Mouse (Mus musculus): ENCODE measurements around the gene Fzr1. TPM values are rescaled to one million over a fixed set of nuclear protein-coding genes. Genes with fewer than 3 reads are reported as not detected.

Fzr1 gene
- total and polyA plus RNA-seq, 3 experiments, result 33.1 to 75.4 (median 44.5) TPM

- TF ChIP-seq ETS1 (conservative IDR thresholded peaks at IDR 0.05; ENCODE audit: low read depth, low read length), result no peak
- peak; percentile 20; the same call in 1 of the 2 replicates for TF ChIP-seq IRF4 (IDR thresholded peaks at IDR 0.05; ENCODE audit: low read depth, low read length)
- TF ChIP-seq USF2 (conservative IDR thresholded peaks at IDR 0.05; ENCODE audit: low read depth, low read length), result no peak
- TF ChIP-seq ZKSCAN1 (IDR thresholded peaks at IDR 0.05; ENCODE audit: borderline replicate concordance, low read depth, low read length), result no peak
- TF ChIP-seq POLR2A (IDR thresholded peaks at IDR 0.05; ENCODE audit: low read depth, low read length), result peak; percentile 89
- no peak for TF ChIP-seq JUN (IDR thresholded peaks at IDR 0.05; ENCODE audit: insufficient read depth, low read depth, low read length)
- TF ChIP-seq MAFK (IDR thresholded peaks at IDR 0.05; ENCODE audit: insufficient replicate concordance, low read length), result no peak
- TF ChIP-seq ZNF384 (IDR thresholded peaks at IDR 0.05; ENCODE audit: low read depth, low read length), result no peak
- TF ChIP-seq ZMIZ1 (IDR thresholded peaks at IDR 0.05; ENCODE audit: low read depth, low read length), result peak; percentile 78; the same call in 1 of the 2 replicates
- TF ChIP-seq SMC3 (IDR thresholded peaks at IDR 0.05; ENCODE audit: low read depth, low read length), result no peak; the same call in 1 of the 2 replicates
Measured at GRCm38 (mm10) chr10:81320550-81321347, 57.6 kb downstream of the Fzr1 start, which contains the start of gene Cactin (continued).

- Histone ChIP-seq H3K4me1 (ENCODE audit: control insufficient read depth in 1 of 2, insufficient read depth in 2 of 2) (peaks cover 12 to 37% of the 10 kb centered on the region in 2 experiments; a peak in 3 of 4 replicates), H3K27me3 (replicated peaks) (no peaks in the 10 kb centered on the region), H3K9ac (ENCODE audit: insufficient read depth, low read depth) (peak overlapping the region; percentile 80), H3K4me3 (replicated peaks in 1 of 3; ENCODE audit: low read depth in 2 of 3, low read length in 2 of 3, poor library complexity in 1 of 3) (peak overlapping the region; percentile 49 to 65 (median 64)), H3K36me3 (replicated peaks in 1 of 2; ENCODE audit: control insufficient read depth in 1 of 2, insufficient read depth in 1 of 2, low read length in 1 of 2) (peaks cover 61 to 74% of the 10 kb centered on the region in 2 experiments), H3K27ac (ENCODE audit: insufficient read depth, low read depth) (peak overlapping the region; percentile 59), H3K79me2 (replicated peaks; ENCODE audit: control insufficient read depth, extremely low read depth, insufficient read depth, poor library complexity, severe bottlenecking) (peaks cover 15% of the 10 kb centered on the region), H3K9me3 (replicated peaks; ENCODE audit: low read length) (no peaks in the 10 kb centered on the region), H3K4me2 (ENCODE audit: insufficient read depth, low read depth, poor library complexity, severe bottlenecking) (peak overlapping the region; percentile 70)
- peak; percentile 100 for DNase-seq (ENCODE audit: extremely low read depth)
- in situ Hi-C loops (cut with MboI; ENCODE audit: low pct_ligation_motif_present, low pct_unique_long_range_greater_than_20kb, low sequenced_read_pairs), result no loop called here
- dilution Hi-C loops (cut with MboI; ENCODE audit: extremely low pct_ligation_motif_present, extremely low pct_unique_long_range_greater_than_20kb, low sequenced_read_pairs), result no loop called here
- TF ChIP-seq MEF2A (IDR thresholded peaks at IDR 0.05; ENCODE audit: borderline replicate concordance, low read depth, low read length), result no peak
- TF ChIP-seq MAZ (IDR thresholded peaks at IDR 0.05; ENCODE audit: low read depth, low read length), result no peak; the same call in 1 of the 2 replicates
- no peak for TF ChIP-seq EP300 (IDR thresholded peaks at IDR 0.05; ENCODE audit: low read length)
- no peak for TF ChIP-seq UBTF (IDR thresholded peaks at IDR 0.05; ENCODE audit: low read depth, low read length)
- TF ChIP-seq ZC3H11A (IDR thresholded peaks at IDR 0.05; ENCODE audit: low read depth, low read length), result no peak
- TF ChIP-seq MAX (IDR thresholded peaks at IDR 0.05; ENCODE audit: low read length), result peak; percentile 71; the same call in 1 of the 2 replicates
- no peak for TF ChIP-seq ZNF384 (IDR thresholded peaks at IDR 0.05; ENCODE audit: low read depth, low read length)
- peak; percentile 38; the same call in 1 of the 2 replicates for TF ChIP-seq NELFE (IDR thresholded peaks at IDR 0.05; ENCODE audit: low read depth, low read length)
- no peak for TF ChIP-seq JUND (conservative IDR thresholded peaks at IDR 0.05; ENCODE audit: low read depth, low read length)
- TF ChIP-seq MAFK (IDR thresholded peaks at IDR 0.05; ENCODE audit: insufficient replicate concordance, low read length), result no peak
- no peak for TF ChIP-seq CTCF (conservative IDR thresholded peaks at IDR 0.05 in 1 of 2, IDR thresholded peaks at IDR 0.05 in 1 of 2; ENCODE audit: low read depth in 2 of 2, low read length in 2 of 2)
- TF ChIP-seq POLR2AphosphoS2 (IDR thresholded peaks at IDR 0.05; ENCODE audit: low read depth, low read length), result peak; percentile 12; the same call in 1 of the 2 replicates
- no peak for TF ChIP-seq USF2 (conservative IDR thresholded peaks at IDR 0.05; ENCODE audit: low read depth, low read length)
- 0 out of 2 replicates have a peak, but pooled peaks have one; percentile 68 for TF ChIP-seq SIN3A (IDR thresholded peaks at IDR 0.05; ENCODE audit: low read length)
- TF ChIP-seq MXI1 (IDR thresholded peaks at IDR 0.05; ENCODE audit: low read depth, low read length), result peak; percentile 70
- TF ChIP-seq JUN (IDR thresholded peaks at IDR 0.05; ENCODE audit: insufficient read depth, low read depth, low read length), result no peak
- 0 out of 2 replicates have a peak, but pooled peaks have one; percentile 44 for TF ChIP-seq TCF12 (IDR thresholded peaks at IDR 0.05; ENCODE audit: low read depth, low read length)
- no peak for TF ChIP-seq BHLHE40 (IDR thresholded peaks at IDR 0.05; ENCODE audit: low read depth, low read length)
- no peak for TF ChIP-seq ETS1 (conservative IDR thresholded peaks at IDR 0.05; ENCODE audit: low read depth, low read length)
- TF ChIP-seq RAD21 (IDR thresholded peaks at IDR 0.05; ENCODE audit: low read depth, low read length), result no peak
- no peak for TF ChIP-seq CHD1 (IDR thresholded peaks at IDR 0.05; ENCODE audit: low read depth, low read length)
- TF ChIP-seq USF1 (IDR thresholded peaks at IDR 0.05; ENCODE audit: low read depth, low read length), result no peak
- TF ChIP-seq POLR2A (IDR thresholded peaks at IDR 0.05; ENCODE audit: low read depth, low read length), result peak; percentile 66
- peak; percentile 55 for TF ChIP-seq ZMIZ1 (IDR thresholded peaks at IDR 0.05; ENCODE audit: low read depth, low read length)
- TF ChIP-seq TBP (conservative IDR thresholded peaks at IDR 0.05; ENCODE audit: low read depth, low read length), result peak; percentile 45; the same call in 1 of the 2 replicates
- no peak for TF ChIP-seq ELF1 (IDR thresholded peaks at IDR 0.05; ENCODE audit: low read depth, low read length)
- TF ChIP-seq PAX5 (IDR thresholded peaks at IDR 0.05; ENCODE audit: low read length), result no peak
- no peak for TF ChIP-seq RCOR1 (conservative IDR thresholded peaks at IDR 0.05; ENCODE audit: low read depth, low read length)
- TF ChIP-seq CHD2 (IDR thresholded peaks at IDR 0.05; ENCODE audit: low read length), result peak; percentile 44; the same call in 1 of the 2 replicates
Measured at GRCm38 (mm10) chr10:81319741-81320549, 58.4 kb downstream of the Fzr1 start.
